Mouse (Mus musculus): ENCODE results near the gene Ubxn4.
"Not testable (repeated sequence)": the region's sequence is repeated elsewhere in the genome, so short reads cannot be mapped to it uniquely, and the experiment has no call there.

Gene Ubxn4

GRCm38 (mm10) chr1:128243627-128243995, at the start of gene Ubxn4:
Gene Ubxn4, plus strand, starts transcription at chr1:128243964.
- no peak for DNase-seq (ENCODE audit: low spot score in 2 of 2)

- no peak for DNase-seq (ENCODE audit: low spot score in 2 of 2)
These were observed 49.8 kb upstream of the Ubxn4 start for GRCm38 (mm10) chr1:128194011-128194410.

- DNase-seq (ENCODE audit: low spot score in 2 of 2): no peak
These were observed 46.4 kb upstream of the Ubxn4 start for GRCm38 (mm10) chr1:128197353-128197752.

DNA sequence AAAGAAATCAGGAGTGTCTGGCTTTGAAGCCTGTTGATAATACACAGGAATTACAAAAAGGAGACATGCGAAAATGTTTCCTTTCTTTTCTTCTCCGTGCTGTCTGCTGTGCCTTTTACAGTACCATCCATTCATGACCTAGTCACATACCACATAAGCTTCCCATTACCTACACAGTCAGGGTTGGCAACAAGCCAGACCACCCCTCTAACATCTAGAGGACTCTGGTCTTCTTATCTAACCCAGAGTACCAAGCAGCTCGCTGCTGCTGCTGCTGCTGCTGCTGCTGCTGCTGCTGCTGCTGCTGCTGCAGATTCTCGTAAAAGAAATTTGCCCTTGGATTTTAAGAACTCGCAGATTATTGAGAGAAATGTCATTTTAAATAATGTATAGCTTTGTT, 30.5 kb upstream of the Ubxn4 start:
- no peak for DNase-seq (ENCODE audit: low spot score in 2 of 2)

DNA sequence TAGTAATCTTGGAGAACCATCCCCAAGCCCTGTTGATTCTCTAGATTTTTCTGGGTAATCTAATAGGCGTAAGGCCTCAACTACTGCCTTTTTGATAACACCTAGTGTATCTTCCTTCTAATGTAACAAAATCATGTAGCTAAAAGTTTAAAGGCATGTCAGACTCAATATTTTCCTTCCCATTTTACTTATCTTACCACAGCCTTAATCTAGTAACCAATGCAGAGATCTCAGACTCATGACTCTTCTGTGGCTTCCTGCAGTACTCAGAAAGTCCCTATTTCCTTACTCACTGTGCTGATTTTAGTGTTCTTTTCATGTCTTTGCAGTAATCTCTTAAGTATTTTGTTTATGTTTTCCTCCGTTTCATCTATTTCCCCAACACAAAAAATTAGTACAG, 21.9 kb upstream of the Ubxn4 start:
- DNase-seq (ENCODE audit: low spot score in 2 of 2): no peak

- DNase-seq (ENCODE audit: low spot score in 2 of 2): no peak
These were observed 20.5 kb upstream of the Ubxn4 start for GRCm38 (mm10) chr1:128223304-128223703.

DNA sequence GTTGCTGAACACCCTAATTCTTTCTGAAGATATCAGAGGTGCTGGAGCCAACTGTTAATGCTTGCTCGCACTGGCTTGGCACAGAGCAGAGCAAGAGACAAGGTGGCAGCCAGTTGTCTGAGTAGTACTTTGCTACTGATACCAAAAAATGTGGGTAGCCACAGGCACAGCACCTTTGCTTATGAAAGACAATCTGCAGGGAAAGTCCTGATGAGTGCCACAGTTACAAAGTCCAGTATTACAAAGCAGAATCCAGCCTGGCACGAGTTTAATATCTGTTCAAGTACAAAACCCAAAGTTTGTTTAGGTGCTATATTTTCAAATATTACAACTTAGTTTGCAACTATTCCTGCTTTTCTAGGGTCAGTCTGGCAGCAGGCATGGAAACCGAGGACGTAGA, 8.6 kb upstream of the Ubxn4 start:
- no peak for DNase-seq (ENCODE audit: low spot score in 2 of 2)

DNA sequence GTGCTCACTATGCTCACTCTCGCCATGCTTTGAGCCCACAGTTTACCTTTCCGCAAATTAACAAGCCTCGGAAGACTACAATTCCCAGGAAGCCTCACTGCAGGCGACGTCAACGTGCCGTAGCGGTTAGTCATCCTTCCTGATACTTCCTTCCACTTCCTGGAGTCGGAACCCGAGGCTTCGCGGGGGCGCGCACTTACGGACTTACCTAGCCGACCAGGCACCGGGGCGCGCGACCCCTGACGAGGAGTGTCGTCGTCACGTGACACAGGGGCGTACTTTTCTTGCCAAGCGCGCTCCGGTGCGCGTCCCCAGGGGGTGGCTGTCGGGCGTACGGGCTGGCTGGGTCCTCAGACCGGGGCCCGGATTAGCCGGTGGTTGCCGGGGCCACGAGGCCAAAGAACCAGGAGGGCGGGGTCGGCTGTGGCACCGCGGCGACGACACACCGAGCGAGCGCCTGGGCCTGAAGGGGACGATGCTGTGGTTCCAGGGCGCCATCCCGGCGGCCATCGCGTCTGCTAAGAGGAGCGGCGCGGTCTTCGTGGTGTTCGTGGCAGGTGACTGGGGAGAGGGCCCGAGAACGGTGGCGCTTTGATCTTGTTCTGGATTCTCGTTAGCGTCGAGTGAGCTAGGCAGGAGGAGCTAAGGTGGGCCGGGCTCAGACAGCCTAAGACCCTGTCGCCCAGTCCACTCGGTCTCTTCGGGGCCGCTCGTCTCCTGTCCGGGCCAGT, 397 bp downstream of the Ubxn4 start:
- peak; percentile 89 to 90 for DNase-seq (ENCODE audit: low spot score in 2 of 2)

DNA sequence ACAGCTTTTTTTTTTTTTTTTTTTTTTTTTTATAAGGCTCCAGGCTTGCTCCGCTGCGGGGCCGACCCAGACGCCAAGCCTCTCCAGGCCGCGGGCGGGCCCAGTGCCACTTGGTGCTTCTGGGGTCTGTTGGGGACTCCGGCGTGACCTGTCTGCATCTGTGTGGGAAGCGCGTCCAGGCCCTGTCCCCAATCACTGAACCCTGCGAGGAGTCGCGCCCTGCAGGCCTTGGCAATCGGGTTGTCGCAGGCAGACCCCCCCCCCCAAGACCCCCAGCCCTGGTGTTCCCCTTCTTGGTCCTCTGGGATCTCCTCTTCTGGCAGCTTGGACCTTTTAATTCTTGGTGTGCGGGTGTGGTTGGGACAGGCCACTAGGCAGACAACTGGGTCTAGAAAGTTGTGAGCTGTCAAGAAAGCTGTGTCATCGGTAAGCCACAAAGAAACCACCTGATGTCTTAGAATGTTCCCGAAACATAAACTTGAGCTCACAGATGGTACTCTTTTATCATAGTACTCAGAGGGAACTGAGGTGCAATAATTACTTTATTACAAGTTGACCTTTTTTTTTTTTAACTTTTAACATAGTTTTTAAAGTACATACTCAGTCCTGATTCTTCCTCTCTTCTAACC, 1.1 kb downstream of the Ubxn4 start:
- DNase-seq (ENCODE audit: low spot score in 2 of 2): no peak

- not testable (repeated sequence) for DNase-seq (ENCODE audit: low spot score in 2 of 2)
These were observed 23.3 kb downstream of the Ubxn4 start for GRCm38 (mm10) chr1:128267061-128267460.

DNA sequence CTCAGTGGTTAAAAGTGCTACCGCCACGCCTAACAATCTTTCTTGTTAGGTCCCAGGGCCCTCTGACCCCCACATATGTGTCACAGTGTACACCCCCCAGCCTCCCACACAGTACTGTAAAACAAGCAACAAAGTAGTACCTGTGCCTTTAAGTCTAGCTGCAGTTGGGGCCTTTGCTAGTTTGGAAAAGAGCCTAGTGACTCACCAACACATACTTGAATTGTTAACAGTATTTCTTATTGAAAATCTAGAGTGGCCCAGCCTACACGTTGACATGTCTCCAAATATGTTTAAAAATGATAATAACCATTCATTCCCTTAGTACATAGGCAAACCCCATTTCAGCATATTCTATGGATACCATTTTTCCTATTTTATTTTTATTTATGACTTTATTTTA, 27.0 kb downstream of the Ubxn4 start:
- no peak for DNase-seq (ENCODE audit: low spot score in 2 of 2)

DNA sequence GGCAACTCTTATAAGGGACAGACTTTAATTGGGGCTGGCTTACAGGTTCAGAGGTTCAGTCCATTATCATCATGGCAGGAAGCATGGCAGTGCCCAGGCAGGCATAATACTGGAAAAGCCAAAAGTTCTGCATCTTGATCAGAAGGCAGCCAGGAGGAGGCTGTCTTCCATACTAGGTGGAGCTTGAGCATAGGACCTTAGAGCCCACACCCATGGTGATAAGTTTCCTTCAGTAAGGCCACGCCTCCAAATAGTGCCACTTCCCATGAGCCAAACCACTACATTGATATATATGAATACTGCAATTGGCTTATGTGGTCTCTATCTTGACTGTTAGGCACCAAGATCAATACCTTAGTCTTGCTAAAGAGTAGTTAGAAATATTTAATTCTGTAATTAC, 32.1 kb downstream of the Ubxn4 start:
- DNase-seq (ENCODE audit: low spot score in 2 of 2): no peak

- DNase-seq (ENCODE audit: low spot score in 2 of 2): no peak
These were observed 34.8 kb downstream of the Ubxn4 start for GRCm38 (mm10) chr1:128278563-128278962.

DNA sequence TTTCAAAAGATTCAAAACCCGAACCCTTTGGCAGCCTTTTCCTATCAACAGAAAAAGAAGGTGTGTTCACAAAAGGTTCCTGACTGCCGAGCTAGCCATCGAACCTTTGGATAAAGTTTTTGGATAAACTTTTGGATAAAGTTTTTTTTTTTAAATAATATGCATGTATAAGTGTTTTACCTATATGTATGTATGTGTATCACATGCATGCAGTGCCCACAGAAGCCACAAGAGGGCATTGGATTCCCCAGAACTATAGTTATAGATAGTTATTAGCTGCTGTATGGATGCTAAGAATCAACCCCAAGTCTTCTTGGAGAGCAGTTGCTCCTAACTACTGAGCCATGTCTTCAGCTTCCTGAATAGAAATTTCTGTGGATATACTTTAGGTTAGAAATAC, 38.0 kb downstream of the Ubxn4 start:
- no peak for DNase-seq (ENCODE audit: low spot score in 2 of 2)

DNA sequence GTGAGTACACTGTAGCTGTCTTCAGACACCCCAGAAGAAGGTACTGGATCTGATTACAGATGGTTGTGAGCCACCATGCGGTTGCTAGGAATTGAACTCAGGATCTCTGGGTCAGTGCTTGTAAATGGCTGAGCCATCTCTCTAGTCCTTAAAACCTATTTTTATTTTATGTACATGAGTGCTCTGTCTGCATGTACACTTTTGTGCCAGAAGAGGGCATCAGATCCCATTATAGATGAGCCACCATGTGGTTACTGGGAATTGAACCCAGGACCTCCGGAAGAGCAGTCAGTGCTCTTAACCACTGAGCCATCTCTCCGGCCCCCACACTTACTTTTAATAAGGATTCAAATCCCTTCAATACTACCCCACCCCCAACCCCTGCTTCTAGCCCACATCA, 39.2 kb downstream of the Ubxn4 start:
- DNase-seq (ENCODE audit: low spot score in 2 of 2): no peak

DNA sequence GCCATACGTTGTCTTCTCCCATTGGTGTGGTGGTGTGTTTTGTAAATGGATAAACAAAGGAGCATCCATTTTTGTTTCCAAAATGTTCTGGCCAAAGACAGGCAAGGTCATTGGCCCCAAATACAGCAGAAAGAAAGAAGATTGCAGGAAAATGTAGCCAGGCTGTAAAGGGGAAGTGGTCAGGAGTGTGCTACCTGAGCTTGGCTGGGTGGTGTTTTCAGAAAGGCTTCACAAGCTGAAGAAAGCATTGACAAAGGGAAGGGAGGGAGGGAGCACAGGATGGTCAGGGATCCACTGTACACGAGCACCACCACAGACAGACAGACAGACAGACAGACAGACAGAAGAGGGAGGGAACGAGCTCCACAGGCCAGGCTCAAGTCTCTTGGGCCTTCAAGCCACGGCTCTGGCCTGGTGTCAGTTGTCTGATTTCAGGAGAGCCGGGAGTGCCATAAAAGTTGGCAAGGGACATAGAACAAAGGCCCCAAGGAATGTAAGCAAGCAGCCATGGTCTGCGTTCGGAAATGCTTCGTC, 40.5 kb downstream of the Ubxn4 start:
- DNase-seq (ENCODE audit: low spot score in 2 of 2): no peak

- DNase-seq (ENCODE audit: low spot score in 2 of 2): no peak
These were observed 41.4 kb downstream of the Ubxn4 start for GRCm38 (mm10) chr1:128285136-128285535.

- DNase-seq (ENCODE audit: low spot score in 2 of 2): no peak
These were observed 46.5 kb downstream of the Ubxn4 start for GRCm38 (mm10) chr1:128290295-128290694.

GRCm38 (mm10) chr1:128293524-128293923, 49.8 kb downstream of the Ubxn4 start:
- no peak for DNase-seq (ENCODE audit: low spot score in 2 of 2)

DNA sequence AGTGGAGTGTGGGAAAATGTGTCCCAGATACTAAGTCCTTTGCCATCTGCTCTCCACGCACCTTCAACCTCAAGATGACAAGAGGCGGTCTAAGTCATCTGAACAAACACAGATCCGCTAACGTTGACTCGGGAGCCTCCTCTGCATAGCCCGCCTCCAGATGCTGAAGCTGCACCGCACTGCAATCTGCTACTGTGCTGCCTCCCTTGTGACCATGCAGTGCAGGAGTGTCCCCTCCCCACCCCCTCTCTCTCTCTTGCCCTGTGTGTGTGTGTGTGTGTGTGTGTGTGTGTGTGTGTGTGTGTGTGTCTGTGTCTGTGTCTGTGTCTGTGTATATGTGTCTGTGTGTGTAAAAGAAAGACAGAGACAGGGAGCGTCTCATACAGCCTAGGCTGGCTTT, 51.5 kb downstream of the Ubxn4 start:
- DNase-seq (ENCODE audit: low spot score in 2 of 2): no peak

GRCm38 (mm10) chr1:128295717-128296528, 52.2 kb downstream of the Ubxn4 start:
- no peak for DNase-seq (ENCODE audit: low spot score in 2 of 2)

- no peak for DNase-seq (ENCODE audit: low spot score in 2 of 2)
These were observed 60.1 kb downstream of the Ubxn4 start for GRCm38 (mm10) chr1:128303900-128304299.

DNA sequence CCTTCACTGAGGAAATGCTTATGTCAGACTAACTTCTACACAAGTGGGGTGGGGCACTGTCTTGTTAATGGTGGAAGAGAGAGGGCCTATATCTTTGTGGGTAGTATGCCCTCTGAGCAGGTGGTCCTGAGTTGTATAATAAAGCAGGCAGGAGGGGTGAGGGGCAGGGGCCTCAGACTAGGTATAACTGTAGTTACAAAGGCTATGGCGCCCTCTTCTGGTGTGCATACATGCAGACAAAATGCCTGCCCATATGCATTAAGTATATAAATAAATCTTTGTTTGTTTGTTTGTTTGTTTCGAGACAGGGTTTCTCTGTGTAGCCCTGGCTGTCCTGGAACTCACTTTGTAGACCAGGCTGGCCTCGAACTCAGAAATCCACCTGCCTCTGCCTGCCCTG, 65.3 kb downstream of the Ubxn4 start:
- no peak for DNase-seq (ENCODE audit: low spot score in 2 of 2)
